Mouse (Mus musculus) megakaryocyte progenitor cell, adult 5-6 weeks (primary cell): ENCODE measurements around the gene Drap1. TPM values are rescaled to one million over a fixed set of nuclear protein-coding genes. Genes with fewer than 3 reads are reported as not detected.

ENCODE experiments used
- ATAC-seq: replicated peaks from 2 replicates; pipeline ENCODE4 v1.8.0; 2016; ENCODE audit warnings: mild to moderate bottlenecking, moderate TSS enrichment, inconsistent platforms; ENCODE audit not compliant: poor library complexity
- total RNA-seq, 2 experiments: library from RNA; stranded (forward) in 1 of 2; stranded (reverse) in 1 of 2; fragments of 157-497, 149-512 nt in 1 of 2; fragments of 200-1000 nt in 1 of 2; gene quantifications; 2 replicates each; pipeline versions ENCODE4 v1.2.3 to v1.2.4; 2015 to 2017

Gene Drap1
- total RNA-seq (2015) (120 and 142 TPM in 2 replicates), total RNA-seq (2017) (105 and 109 TPM in 2 replicates)

DNA sequence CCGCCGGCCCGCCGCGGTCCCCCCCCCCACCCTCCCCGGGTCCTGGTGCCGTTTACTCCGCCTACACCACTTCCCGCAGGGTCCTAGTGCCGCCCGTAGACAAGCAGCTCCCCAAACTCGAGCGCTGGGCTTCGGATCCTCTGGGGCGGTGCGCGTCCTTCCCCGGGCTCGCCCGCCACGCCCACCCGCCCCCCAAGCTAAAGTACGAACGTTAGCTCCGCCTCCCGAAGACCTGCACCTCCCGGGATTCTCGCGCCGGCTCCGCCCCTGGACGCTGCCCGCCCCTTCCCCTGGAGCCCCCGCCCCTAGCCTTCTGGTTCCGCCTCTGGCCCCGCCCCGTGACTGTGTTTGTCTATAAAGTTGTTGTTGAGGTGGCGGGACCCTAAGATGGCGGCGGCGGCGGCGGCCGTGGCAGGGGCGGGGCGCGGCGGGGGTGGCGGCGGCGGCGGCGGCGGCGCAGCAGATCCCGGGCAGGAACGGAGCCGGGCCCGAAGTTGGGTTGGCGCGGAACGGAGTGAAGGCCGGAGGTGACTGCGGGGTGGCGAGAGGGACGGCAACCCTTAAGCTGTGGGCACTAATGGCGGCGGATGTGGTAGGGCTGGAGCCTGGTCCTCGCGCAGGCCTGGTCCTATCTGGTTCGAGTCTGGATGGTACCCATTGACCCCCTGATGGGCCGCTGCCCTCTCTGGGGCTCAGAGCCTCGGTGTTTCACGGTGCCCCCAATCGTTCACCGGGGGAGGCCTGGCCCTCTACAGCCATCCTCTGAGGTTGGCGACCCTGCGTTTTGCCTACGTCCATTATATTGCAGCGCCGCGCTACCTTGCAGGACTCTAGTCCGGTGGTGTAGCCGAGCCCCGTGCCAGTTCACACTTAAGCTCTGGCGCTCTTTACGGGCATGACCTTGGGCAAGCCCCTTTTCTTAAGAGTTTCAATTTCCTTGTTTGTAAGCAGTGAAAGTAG is at the start of gene Drap1, which contains the start of gene AI837181:
Drap1 (minus strand) TSS at position 198 of the 960 bp plus-strand sequence.
AI837181 (plus strand) TSS at position 363 of the 960 bp plus-strand sequence.
- peak; percentile 81 for ATAC-seq

DNA sequence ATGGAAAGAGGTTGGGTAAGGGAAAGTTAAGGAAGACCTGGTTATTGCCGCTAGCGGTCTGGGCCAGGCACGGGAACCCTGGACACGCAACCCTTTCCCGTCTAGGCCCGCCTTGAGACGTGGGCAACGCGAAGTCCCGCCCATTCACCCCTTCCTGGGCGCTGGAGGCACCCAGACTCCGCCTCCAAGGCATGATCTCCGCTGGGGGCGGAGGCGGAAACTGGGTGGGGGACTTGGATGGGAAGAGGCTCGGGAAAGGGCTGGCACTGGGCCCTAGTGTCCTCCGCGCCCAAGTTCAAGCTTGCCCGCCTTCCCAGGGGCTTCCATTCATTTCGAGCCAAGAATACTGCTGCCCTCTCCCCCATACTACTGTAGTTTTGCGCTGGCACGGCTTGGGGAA is 48.9 kb upstream of the Drap1 start, which contains the start of gene Efemp2:
Efemp2 (plus strand) TSS at position 235 of the 400 bp plus-strand sequence.
- ATAC-seq, result peak; percentile 79

DNA sequence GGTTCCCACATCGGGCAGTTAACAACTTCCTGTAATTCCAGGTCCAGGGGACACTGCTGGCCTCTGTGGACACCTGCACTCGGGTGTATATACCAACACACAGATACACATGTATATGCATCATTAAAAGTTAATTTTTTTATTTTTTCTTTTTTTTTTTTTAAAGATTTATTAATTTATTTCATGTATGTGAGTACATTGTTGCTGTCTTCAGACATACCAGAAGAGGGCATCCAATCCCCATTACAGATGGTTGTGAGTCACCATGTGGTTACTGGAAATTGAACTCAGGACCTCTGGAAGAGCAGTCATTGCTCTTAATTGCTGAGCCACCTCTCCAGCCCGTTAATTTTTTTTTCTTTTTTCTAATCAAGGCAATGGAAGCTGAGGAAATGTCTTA is 48.1 kb upstream of the Drap1 start:
- no peak for ATAC-seq

DNA sequence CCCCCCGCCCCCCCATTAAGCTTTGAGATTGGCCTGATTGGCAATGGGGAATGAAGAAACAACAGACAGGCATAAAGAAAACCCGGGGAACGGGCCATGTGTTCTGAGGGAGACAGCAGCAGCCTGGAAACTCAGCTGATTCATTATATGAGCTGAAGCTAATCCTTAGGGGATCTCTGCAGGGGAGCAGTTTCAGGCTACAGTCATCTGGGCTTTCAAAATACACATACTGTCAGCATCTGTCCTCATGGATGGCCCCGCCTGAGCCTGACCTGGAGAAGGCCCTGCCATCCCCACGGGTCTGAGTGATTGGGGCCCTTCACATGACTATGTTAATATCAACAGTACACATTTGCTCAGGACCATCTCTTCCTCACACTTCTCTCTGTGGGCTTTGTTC is 47.1 kb upstream of the Drap1 start:
- no peak for ATAC-seq

DNA sequence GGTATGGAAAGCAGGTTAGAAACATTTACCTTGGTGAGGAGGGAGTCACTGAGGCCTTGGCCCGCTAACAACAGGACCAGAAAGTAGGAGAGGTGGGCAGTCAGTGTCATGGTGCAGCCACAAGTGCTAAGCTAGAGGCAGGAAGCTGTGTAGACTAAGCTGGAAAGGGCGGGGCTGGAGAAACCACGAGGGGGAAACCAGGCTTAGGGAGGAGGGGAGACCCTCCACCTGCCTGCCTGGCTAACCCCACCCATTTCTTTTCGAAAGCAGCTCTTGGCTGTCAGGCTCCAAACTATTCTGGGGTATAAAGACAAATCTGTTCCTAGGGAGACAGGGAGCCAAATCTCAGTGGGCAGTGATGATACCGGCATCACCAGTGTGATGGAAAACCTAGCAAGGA is 43.6 kb upstream of the Drap1 start, which contains the start of gene Ctsw:
Ctsw (minus strand) TSS at position 134 of the 400 bp plus-strand sequence.
- peak; percentile 29; the same call in 1 of the 2 replicates for ATAC-seq

DNA sequence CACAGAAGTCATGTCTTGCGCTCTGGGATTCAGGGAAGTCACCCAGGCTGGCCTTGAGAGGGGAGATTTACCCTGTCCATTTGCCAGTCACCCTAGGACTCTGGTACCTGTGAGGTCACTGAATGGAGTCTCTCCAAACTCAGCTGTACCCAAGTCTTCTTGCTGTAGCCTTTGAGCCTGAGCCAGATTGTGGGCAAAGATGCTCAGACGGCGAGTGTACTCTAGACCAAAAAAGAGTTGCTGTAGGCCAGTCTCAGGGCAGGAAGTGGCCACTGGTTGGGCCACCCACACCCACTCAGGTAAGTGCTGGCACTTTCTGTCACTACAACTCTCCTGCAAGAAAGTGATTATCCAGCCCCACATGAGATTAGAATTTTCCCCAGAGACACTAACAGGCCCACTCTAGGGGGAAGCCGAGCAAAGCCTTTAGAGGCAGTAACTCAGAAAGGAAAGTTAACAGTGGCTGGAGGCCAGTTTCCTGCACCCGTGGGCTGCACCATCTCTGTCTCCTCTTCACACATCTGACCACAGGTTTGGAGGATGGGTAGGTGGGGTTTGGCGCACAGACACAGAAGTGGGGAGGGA is 42.2 kb upstream of the Drap1 start:
- ATAC-seq, result no peak

DNA sequence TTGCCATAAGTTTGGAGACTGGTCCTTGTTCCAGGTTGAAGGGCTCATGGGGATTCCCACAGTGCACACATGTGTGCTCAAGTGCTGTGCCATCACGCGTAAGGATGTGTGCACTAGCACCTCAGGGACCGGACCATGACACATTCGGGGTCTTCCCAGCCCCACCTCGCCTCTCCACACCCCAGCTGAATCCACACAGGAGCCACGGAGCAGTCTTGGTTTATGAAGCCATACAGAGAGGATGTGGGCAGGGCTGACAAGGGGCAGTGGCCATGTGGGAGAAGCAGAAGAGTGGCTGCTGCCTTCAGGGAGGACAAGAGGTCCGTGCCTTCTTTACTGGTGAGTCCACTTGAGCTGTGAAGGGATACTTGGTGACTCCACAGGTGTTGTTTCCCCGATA is 40.3 kb upstream of the Drap1 start:
- no peak for ATAC-seq

DNA sequence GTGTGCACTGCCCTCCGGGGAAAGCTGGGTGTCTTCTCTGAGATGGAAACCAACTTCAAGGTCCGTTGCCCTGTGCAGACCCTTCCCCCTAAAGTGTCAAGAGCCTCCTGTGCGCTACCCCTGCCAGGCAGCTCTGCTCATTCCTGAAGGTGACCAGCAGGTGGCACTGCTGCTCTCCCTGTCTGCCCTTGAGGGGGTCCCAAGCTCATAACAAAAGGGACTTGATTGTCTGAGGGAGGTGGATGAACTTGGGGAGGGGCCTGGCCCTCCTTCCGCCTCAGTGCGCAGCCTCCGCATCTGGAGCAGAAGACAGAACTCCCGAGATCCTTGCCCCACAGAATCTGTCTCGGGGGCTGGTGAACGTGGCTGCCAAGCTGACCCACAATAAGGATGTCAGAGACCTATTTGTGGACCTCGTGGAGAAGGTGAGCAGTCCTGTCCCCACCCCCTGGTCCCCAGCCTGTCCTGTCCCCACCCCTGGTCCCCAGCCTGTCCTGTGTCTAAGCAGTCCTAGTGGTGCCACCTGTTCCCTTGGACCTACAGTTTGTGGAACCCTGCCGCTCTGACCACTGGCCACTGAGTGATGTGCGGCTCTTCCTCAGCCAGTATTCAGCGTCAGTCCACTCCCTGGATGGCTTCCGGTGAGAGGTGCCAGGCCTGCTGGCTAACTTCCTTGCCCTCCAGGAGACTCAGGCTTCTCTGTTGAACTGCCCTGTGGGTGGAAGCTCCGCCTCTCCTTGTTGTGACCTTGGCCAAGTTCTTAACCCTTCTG is 39.2 kb upstream of the Drap1 start:
- 0 out of 2 replicates have a peak, but pooled peaks have one; percentile 33 for ATAC-seq

DNA sequence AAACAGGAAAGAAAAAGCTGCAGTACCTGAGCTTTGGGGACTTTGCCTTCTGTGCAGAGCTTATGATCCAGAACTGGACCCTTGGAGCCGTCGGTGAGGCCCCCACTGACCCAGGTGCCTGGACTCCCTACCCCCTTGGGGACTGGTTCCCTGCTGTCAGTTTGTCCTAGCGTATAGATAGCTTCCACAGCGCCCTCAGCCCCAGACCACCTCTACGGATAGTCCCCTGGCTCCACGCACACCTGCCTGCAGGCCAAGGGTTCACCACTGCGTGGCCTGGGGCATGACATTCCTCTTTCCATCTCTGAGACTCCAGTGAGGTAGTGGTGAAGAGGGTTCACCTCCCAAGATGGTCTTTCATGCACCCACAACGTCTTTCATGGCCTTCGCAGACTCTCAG is 38.4 kb upstream of the Drap1 start:
- ATAC-seq, result no peak

DNA sequence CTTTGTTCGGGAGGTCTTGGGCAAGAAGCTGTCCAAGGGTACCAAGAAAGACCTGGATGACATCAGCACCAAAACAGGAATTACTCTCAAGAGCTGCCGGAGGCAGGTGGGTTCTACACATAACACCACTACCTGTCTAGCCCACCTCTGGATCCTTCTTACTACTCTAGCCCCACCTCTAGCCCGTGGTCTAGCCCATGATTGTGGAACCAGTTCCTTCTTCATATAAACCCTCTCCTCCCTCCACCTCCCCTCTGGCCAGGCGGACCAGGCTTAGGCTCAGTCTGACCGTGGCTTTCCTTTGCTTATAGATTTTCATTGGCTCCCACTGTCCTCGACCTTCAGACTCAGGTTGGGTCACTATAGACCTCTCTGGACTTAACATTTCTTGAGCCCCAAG is 36.6 kb upstream of the Drap1 start:
- ATAC-seq, result no peak

DNA sequence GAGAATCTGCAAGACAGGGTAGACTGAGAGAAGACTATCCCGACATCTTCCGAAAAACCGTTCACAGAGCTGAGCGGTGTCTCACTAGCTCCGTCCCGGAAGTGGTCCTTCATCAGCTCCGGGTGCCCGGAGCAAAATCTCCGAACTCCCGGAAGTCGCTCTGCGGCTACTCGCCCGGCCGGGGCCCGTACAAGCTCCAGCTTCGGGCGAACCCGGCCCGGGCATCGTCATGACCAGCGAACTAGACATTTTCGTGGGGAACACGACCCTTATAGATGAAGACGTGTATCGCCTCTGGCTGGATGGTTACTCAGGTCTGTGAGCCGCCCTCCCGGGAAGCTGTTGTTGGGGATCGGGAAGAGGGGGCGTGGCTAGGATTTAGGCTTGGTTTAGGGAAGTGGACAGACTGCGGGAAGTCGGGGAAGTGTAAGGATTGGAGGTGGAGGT is 35.7 kb upstream of the Drap1 start, which contains the start of gene Fibp:
Fibp (plus strand) TSS at position 151 of the 447 bp plus-strand sequence.
- peak; percentile 74 for ATAC-seq

DNA sequence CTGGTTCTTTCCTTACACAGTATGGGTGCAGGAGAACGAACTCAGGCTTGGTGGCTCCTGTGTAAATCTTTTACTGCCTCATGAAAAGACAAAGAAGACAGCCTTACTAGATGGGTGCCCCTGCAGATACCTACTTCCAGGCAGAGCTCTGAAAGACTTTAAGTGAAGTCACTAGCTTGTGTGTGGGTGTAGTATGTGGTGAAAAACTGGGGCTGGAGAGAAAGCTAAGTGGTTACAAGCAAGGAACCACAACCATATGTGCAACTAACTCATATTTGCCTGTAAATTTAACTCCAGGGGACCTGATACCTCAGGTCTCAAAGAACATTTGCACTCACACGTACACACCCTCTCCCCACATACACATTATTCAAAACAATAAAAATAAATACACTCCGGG is 35.1 kb upstream of the Drap1 start:
- no peak for ATAC-seq

DNA sequence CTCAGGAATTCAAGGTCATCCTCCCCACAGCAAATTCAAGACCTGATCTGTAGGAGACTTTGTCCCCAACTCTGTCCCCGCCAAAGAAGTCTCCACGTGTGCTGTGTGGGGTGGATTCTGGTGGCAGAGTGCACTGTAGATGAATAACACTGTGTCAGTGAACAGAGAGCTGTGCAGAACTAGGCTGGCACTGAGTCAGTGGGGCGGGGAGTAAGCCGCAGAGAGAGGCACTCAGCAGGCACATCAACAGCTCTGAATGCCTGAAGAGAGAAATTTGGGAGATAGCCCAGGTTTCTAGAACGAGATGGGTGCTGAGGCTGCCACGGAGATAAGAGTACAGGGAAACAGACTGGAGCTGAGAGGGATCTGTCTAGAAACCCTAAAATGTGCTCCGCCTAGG is 34.2 kb upstream of the Drap1 start:
- ATAC-seq, result no peak

DNA sequence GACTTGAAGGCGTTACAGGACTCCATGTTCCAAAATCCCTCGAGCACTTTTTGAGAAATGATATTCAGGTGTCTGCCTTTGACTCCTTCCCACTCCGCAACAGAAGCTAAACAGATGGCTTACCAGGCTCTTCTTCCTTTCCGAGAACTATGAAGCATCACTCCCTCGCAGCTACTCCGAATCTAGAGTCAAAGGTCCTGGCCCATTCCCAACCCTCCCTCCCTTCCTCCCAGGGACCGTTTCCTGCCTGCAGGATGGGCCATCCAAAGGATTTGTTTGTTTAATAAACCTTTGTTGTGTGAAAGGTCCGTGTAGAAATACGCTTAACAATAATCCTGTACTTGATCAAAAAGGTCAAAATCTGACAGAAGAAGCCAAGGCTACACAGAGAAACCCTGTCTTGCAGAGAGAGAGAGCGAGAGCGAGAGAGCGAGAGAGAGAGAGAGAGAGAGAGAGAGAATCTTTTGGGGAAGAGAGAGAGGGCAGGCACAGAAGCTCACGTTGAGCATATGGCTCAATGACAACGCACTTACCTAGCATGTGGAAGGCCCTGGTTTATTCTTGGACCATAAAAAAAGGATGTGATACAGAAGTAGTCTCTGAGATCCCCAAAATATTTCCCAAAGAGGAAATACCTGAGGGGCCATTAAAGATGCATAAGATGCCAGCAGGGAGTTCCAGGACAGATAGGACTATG is 33.1 kb upstream of the Drap1 start, which contains the start of gene Ccdc85b:
Ccdc85b (minus strand) TSS at position 149 of the 697 bp plus-strand sequence.
- no peak for ATAC-seq

DNA sequence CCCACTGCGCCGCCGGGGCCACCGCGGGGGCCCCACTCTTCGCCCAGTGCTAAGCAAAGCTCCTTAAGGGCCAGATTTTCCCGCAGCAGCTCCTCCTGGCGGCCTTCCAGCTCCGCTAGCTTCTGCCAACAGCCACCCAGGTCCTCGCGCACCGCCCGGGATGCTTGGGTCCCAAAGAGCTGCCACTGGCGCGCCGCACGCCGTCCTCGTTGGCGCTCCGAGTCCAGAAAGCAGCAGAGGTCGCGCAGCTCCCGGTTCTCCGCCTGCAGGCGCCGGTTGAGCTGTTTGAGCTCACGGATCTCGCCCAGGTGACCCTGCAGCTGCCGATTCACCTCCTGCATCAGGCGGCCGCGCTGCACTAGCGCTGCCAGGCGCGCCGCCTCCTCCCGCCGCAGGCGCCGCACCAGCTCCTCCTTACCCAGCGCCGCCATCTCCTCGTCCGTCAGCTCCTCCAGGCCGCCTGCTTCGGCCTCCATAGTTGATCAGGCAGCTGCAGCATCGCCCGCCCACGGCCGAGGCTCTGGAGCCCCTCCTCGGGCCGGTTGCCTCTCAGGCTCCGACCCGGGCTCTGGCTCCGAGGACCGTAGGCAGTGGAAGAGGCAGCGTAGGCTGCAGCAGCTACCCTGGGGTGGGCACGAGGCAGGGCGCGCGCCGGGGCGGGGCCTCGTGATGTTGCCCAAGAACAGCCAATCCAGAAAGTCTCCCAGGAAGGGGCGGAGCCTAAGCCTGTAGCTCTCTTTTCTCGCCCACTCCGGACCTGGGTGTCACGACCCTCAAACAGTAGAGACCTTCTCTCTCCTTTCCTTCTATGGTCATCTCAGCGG is 32.4 kb upstream of the Drap1 start:
- ATAC-seq, result peak; percentile 85

DNA sequence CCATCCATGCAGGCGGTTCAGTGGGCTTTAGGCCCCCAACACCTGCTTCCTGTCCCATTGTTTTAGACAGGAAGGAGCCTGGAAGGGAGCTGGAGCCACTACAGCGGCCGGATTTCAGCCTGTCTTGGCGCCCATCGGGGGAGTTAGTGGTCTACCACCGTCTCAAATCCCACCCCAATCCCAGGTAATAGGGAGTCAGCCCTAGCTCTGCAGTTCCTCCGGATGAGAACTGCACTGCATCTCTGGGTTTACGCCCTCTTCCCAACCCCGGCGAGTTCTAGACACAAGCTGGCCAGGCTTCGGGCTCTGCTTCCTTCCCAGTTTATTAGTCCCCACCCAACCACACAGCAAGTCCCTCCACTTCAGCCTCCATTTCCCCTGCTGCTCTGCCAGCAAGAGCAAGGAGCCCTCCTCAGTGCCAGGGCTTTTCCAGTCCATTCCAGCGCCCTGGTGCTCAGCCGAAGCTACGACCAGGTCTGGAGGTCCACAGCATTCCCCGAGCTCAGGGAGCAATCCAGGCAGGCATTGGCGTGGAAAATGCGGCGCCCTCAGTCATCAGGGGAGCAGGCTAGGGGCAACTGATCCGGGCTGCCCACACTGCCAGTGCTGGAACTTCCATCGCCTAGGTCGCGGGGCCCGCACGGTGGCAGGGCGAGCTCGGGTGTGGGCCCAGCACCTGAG is 31.6 kb upstream of the Drap1 start:
- no peak for ATAC-seq

DNA sequence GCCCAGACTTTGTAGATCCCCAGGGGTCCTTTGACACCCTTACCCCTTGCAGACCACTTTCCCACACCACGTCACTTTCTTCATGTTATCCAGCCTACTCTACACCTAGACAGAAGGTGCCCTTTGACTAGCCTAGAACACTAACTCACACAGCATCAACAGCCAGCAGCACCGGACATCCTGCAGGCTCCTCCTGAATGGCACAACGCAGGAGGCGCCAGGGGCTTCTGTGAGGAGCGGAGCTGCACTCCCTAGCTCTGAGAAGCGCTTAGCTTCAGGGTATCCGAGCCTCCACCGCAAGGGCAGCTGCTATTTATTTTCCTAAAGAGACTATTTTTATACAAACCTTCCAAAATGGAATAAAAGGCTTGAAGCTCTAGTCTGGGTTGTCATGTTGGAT is 30.8 kb upstream of the Drap1 start:
- no peak for ATAC-seq

DNA sequence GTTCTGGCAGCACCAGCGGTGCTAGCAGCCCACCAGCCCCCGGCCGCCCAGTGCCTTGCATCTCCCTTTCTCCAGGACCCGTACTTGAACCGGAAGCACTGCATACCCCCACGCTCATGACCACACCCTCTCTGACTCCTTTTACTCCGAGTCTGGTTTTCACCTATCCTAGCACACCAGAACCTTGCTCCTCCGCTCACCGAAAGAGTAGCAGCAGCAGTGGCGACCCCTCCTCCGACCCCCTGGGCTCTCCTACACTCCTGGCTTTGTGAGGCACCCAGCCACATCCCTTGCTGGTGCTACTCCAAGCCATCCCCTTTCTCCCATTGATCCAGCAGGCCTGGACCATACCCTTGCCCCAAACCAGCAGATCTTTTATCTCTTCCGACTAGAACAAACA is 30.3 kb upstream of the Drap1 start:
- no peak for ATAC-seq

DNA sequence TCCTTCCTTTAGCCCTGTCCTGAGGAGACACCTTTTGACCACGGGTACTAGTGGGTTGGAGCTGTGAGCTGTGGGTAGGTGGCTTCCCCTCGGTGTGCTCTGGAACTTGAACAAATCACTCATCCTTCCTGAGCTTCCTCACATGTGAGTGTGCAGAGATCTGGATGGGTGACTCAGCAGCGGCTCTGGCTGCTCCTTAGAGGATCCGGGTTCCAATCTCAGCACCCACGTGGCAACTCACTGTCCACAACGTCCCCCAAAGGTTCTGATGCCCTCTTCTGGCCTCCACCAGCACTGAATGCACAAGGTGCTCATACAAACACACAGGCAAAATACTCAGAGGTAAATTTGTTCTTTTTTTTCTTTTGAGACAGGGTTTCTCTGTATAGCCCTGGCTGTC is 27.0 kb upstream of the Drap1 start:
- ATAC-seq, result no peak
